Mouse (Mus musculus) midbrain, postnatal 0 days (tissue): Measurements from ENCODE around the gene Cyth2. TPM values are rescaled to one million over a fixed set of nuclear protein-coding genes. Genes with fewer than 3 reads are reported as not detected.

Experiments
- ATAC-seq: fragments of 200-750 bp; cut with Nextera tagmentation; 2 replicates; pipeline ENCODE4 v1.8.0; 2017; ENCODE audit warnings: moderate number of reproducible peaks, mild to moderate bottlenecking, moderate TSS enrichment, moderate library complexity; ENCODE audit not compliant: low FRiP score
- DNase-seq: peaks from one replicate; pipeline ENCODE4 v3.0.0-alpha.2; 2015; ENCODE audit warnings: low spot score
- H3K27ac ChIP-seq: fragments of 300-500 bp; sonication (generic); 2 replicates; pipeline ENCODE4 v1.5.1; 2014; ENCODE audit warnings: low read depth, mild to moderate bottlenecking, low read length, mixed read lengths
- H3K27me3 ChIP-seq: fragments of 300-500 bp; sonication (generic); 2 replicates; pipeline ENCODE4 v1.6.1; 2014; ENCODE audit warnings: low read length, control low read depth, mixed read lengths; ENCODE audit not compliant: insufficient read depth
- H3K36me3 ChIP-seq: fragments of 300-500 bp; sonication (generic); 2 replicates; pipeline ENCODE4 v1.6.1; 2014; ENCODE audit warnings: low read length, control low read depth, mixed read lengths; ENCODE audit not compliant: insufficient read depth
- H3K4me1 ChIP-seq: fragments of 300-500 bp; sonication (generic); 2 replicates; pipeline ENCODE4 v1.6.1; 2014; ENCODE audit warnings: mild to moderate bottlenecking, control low read depth, antibody characterized with exemption, low read length, mixed read lengths; ENCODE audit not compliant: insufficient read depth
- H3K4me2 ChIP-seq: fragments of 300-500 bp; sonication (generic); 2 replicates; pipeline ENCODE4 v1.6.1; 2014; ENCODE audit warnings: low read depth, mild to moderate bottlenecking, low read length, mixed read lengths; ENCODE audit not compliant: poor library complexity, severe bottlenecking
- H3K4me3 ChIP-seq: fragments of 300-500 bp; sonication (generic); 2 replicates; pipeline ENCODE4 v1.5.1; 2014; ENCODE audit warnings: low read depth, mild to moderate bottlenecking, low read length, moderate library complexity
- H3K9ac ChIP-seq: fragments of 300-500 bp; sonication (generic); replicated peaks from 2 replicates; pipeline ENCODE4 v1.6.1; 2014; ENCODE audit warnings: mild to moderate bottlenecking, low read length, moderate library complexity, mixed read lengths; ENCODE audit not compliant: poor library complexity, severe bottlenecking
- H3K9me3 ChIP-seq: fragments of 300-500 bp; sonication (generic); 2 replicates; pipeline ENCODE4 v1.6.1; 2016; ENCODE audit warnings: low read length, control low read depth
- CTCF ChIP-seq: IDR thresholded peaks from 2 replicates; pipeline ENCODE4 v1.5.1; 2016; ENCODE audit warnings: antibody characterized with exemption, mild to moderate bottlenecking
- WGBS: fragments of 180-500 bp; shearing (Covaris S2); extraction: QIAGEN DNeasy Blood & Tissue Kit; methylation state at CpG from one replicate; pipeline ENCODE4 v1.1.7; 2014; 5-methylcytosine and 5-hydroxymethylcytosine counted together
- polyA plus RNA-seq: library from polyadenylated mRNA; unstranded; fragments of >200 nt; fragmentation: Nextera tagmentation; extraction: Ambion mirVana; gene quantifications from 2 replicates; pipeline ENCODE4 v1.2.1, GENCODE M21; 2015
- total RNA-seq: library from RNA; depleted of rRNA; stranded (reverse); fragments of >200 nt; gene quantifications from 2 replicates; pipeline ENCODE4 v1.2.3, GENCODE M21; 2014

Cyth2 gene
- total and polyA plus RNA-seq, 2 experiments from 2014 or later = 210 to 236 TPM

- no peak for DNase-seq
- Histone ChIP-seq H3K27ac (no peak overlapping the region), H3K9ac (no peak overlapping the region), H3K4me2 (0 out of 2 replicates have a peak overlapping the region, but pooled peaks have one; percentile 38), H3K36me3 (peaks cover 54% of the 10 kb centered on the region), H3K9me3 (no peaks in the 10 kb centered on the region), H3K4me1 (no peaks in the 10 kb centered on the region), H3K27me3 (no peaks in the 10 kb centered on the region), H3K4me3 (no peak overlapping the region)
- no peak for ATAC-seq
- WGBS = 45% methylated on average over 7 of the region's 7 CpGs
- no peak for TF ChIP-seq CTCF
Observed at GRCm38 (mm10) chr7:45798931-45799330, 15.4 kb downstream of the Cyth2 start.

- Histone ChIP-seq H3K27me3 (no peaks in the 10 kb centered on the region), H3K36me3 (peaks cover 54% of the 10 kb centered on the region), H3K4me2 (peak overlapping the region; percentile 38), H3K9me3 (no peaks in the 10 kb centered on the region), H3K27ac (no peak overlapping the region), H3K4me3 (peak overlapping the region; percentile 17), H3K9ac (peak overlapping the region; percentile 30; the same call in 1 of the 2 replicates), H3K4me1 (no peaks in the 10 kb centered on the region)
- ATAC-seq (no peak), DNase-seq (no peak)
- WGBS = 2% methylated on average over 19 of the region's 19 CpGs
- no peak for TF ChIP-seq CTCF
Observed at GRCm38 (mm10) chr7:45798511-45798836, 15.9 kb downstream of the Cyth2 start.

- Histone ChIP-seq H3K27me3 (no peaks in the 10 kb centered on the region), H3K27ac (0 out of 2 replicates have a peak overlapping the region, but pooled peaks have one; percentile 2), H3K4me1 (no peaks in the 10 kb centered on the region), H3K4me3 (peak overlapping the region; percentile 17), H3K9me3 (no peaks in the 10 kb centered on the region), H3K36me3 (peaks cover 55% of the 10 kb centered on the region), H3K4me2 (peak overlapping the region; percentile 38), H3K9ac (peak overlapping the region; percentile 30)
- no peak for DNase-seq
- no peak for TF ChIP-seq CTCF
- no peak; the same call in 1 of the 2 replicates for ATAC-seq
- WGBS = 6% methylated on average over 52 of the region's 60 CpGs
Observed at GRCm38 (mm10) chr7:45797661-45798510, 16.5 kb downstream of the Cyth2 start.

GRCm38 (mm10) chr7:45796950-45797349 is 17.4 kb downstream of the Cyth2 start:
- DNase-seq (no peak), ATAC-seq (no peak)
- peak overlapping the region; percentile 38; the same call in 1 of the 2 replicates for H3K4me2 ChIP-seq
- TF ChIP-seq CTCF = no peak
- peak overlapping the region; percentile 30; the same call in 1 of the 2 replicates for H3K9ac ChIP-seq
- H3K27me3 ChIP-seq = no peaks in the 10 kb centered on the region
- no peaks in the 10 kb centered on the region for H3K4me1 ChIP-seq
- H3K4me3 ChIP-seq = no peak overlapping the region
- no peaks in the 10 kb centered on the region for H3K9me3 ChIP-seq
- H3K36me3 ChIP-seq = peaks cover 55% of the 10 kb centered on the region
- WGBS = 37% methylated on average over 6 of the region's 6 CpGs
- H3K27ac ChIP-seq = 0 out of 2 replicates have a peak overlapping the region, but pooled peaks have one; percentile 2

GRCm38 (mm10) chr7:45794971-45795370 is 19.4 kb downstream of the Cyth2 start:
- Histone ChIP-seq H3K9ac (no peak overlapping the region), H3K4me2 (no peak overlapping the region), H3K4me3 (no peak overlapping the region), H3K9me3 (no peaks in the 10 kb centered on the region), H3K27ac (no peak overlapping the region), H3K27me3 (no peaks in the 10 kb centered on the region), H3K36me3 (peaks cover 55% of the 10 kb centered on the region), H3K4me1 (no peaks in the 10 kb centered on the region)
- ATAC-seq (no peak), DNase-seq (no peak)
- WGBS = 94% methylated on average over 29 of the region's 29 CpGs
- no peak for TF ChIP-seq CTCF

- DNase-seq (no peak), ATAC-seq (no peak)
- Histone ChIP-seq H3K27me3 (no peaks in the 10 kb centered on the region), H3K27ac (no peak overlapping the region), H3K9ac (no peak overlapping the region), H3K4me1 (no peaks in the 10 kb centered on the region), H3K36me3 (peaks cover 64% of the 10 kb centered on the region), H3K9me3 (no peaks in the 10 kb centered on the region), H3K4me2 (no peak overlapping the region), H3K4me3 (no peak overlapping the region)
- TF ChIP-seq CTCF = no peak
- 92% methylated on average over 42 of the region's 44 CpGs for WGBS
Observed at GRCm38 (mm10) chr7:45793969-45794585, 20.3 kb downstream of the Cyth2 start.
